Mouse (Mus musculus) telencephalon, adult 2 months (tissue): ENCODE data around the gene Prkca.

ENCODE experiments used
- DNase-seq: peaks from one replicate; pipeline ENCODE4 v3.0.0-alpha.2; 2011; ENCODE audit warnings: low read depth, low spot score

Prkca gene

GRCm38 (mm10) chr11:108343789-108344462 lies at the start of gene Prkca:
Prkca (minus strand) TSS chr11:108343928.
- peak; percentile 84 for DNase-seq

- DNase-seq = no peak
These were observed 41.9 kb upstream of the Prkca start for GRCm38 (mm10) chr11:108385666-108386024.

GRCm38 (mm10) chr11:108384920-108385665 lies 41.4 kb upstream of the Prkca start:
- DNase-seq = no peak

GRCm38 (mm10) chr11:108382664-108383063 lies 38.9 kb upstream of the Prkca start:
- no peak for DNase-seq

GRCm38 (mm10) chr11:108378363-108378751 lies 34.6 kb upstream of the Prkca start:
- DNase-seq = no peak

- DNase-seq = peak; percentile 85
These were observed 34.1 kb upstream of the Prkca start for GRCm38 (mm10) chr11:108377680-108378362.

GRCm38 (mm10) chr11:108376815-108377214 lies 33.1 kb upstream of the Prkca start:
- DNase-seq = no peak

- no peak for DNase-seq
These were observed 23.3 kb upstream of the Prkca start for GRCm38 (mm10) chr11:108367046-108367445.

GRCm38 (mm10) chr11:108365600-108365999 lies 21.9 kb upstream of the Prkca start:
- DNase-seq = no peak

GRCm38 (mm10) chr11:108364945-108365589 lies 21.3 kb upstream of the Prkca start:
- DNase-seq = no peak

GRCm38 (mm10) chr11:108363991-108364390 lies 20.3 kb upstream of the Prkca start:
- DNase-seq = no peak

GRCm38 (mm10) chr11:108362965-108363364 lies 19.2 kb upstream of the Prkca start:
- no peak for DNase-seq

- DNase-seq = no peak
These were observed 17.3 kb upstream of the Prkca start for GRCm38 (mm10) chr11:108360983-108361382.

- DNase-seq = no peak
These were observed 15.2 kb upstream of the Prkca start for GRCm38 (mm10) chr11:108358911-108359310.

- DNase-seq = no peak
These were observed 12.3 kb upstream of the Prkca start for GRCm38 (mm10) chr11:108356020-108356419.

- DNase-seq = no peak
These were observed 9.2 kb upstream of the Prkca start for GRCm38 (mm10) chr11:108352842-108353388.

GRCm38 (mm10) chr11:108350799-108351198 lies 7.1 kb upstream of the Prkca start:
- no peak for DNase-seq

GRCm38 (mm10) chr11:108345321-108345720 lies 1.6 kb upstream of the Prkca start:
- no peak for DNase-seq

- DNase-seq = no peak
These were observed 1.0 kb upstream of the Prkca start for GRCm38 (mm10) chr11:108344759-108345158.

GRCm38 (mm10) chr11:108342781-108343768 lies 653 bp downstream of the Prkca start, which contains the start of gene Apoh:
Apoh (plus strand) TSS chr11:108343354.
- no peak for DNase-seq
